Mouse (Mus musculus): ENCODE data around the gene Fam208b.

Fam208b gene

GRCm38 (mm10) chr13:3610795-3611438 is at the start of gene Fam208b:
Gene Fam208b, minus strand, starts transcription at chr13:3611108.
- peak; percentile 99 for DNase-seq (ENCODE audit: low read depth)

- no peak for DNase-seq (ENCODE audit: low read depth)
Observed at GRCm38 (mm10) chr13:3659163-3660160, 48.6 kb upstream of the Fam208b start.

- no peak for DNase-seq (ENCODE audit: low read depth)
Observed at GRCm38 (mm10) chr13:3654432-3654831, 43.5 kb upstream of the Fam208b start.

GRCm38 (mm10) chr13:3650569-3650968 is 39.7 kb upstream of the Fam208b start:
- DNase-seq (ENCODE audit: low read depth), result no peak

GRCm38 (mm10) chr13:3646566-3646965 is 35.7 kb upstream of the Fam208b start:
- DNase-seq (ENCODE audit: low read depth), result no peak

- no peak for DNase-seq (ENCODE audit: low read depth)
Observed at GRCm38 (mm10) chr13:3645919-3646318, 35.0 kb upstream of the Fam208b start.

GRCm38 (mm10) chr13:3644871-3645270 is 34.0 kb upstream of the Fam208b start:
- DNase-seq (ENCODE audit: low read depth), result no peak

- no peak for DNase-seq (ENCODE audit: low read depth)
Observed at GRCm38 (mm10) chr13:3642538-3642937, 31.6 kb upstream of the Fam208b start.

- peak; percentile 53 for DNase-seq (ENCODE audit: low read depth)
Observed at GRCm38 (mm10) chr13:3642049-3642448, 31.1 kb upstream of the Fam208b start.

GRCm38 (mm10) chr13:3636797-3637196 is 25.9 kb upstream of the Fam208b start:
- peak; percentile 87 for DNase-seq (ENCODE audit: low read depth)

GRCm38 (mm10) chr13:3635076-3635475 is 24.2 kb upstream of the Fam208b start:
- no peak for DNase-seq (ENCODE audit: low read depth)

- DNase-seq (ENCODE audit: low read depth), result peak; percentile 90
Observed at GRCm38 (mm10) chr13:3633895-3634811, 23.2 kb upstream of the Fam208b start, which contains the start of gene Asb13. Gene Asb13, plus strand, starts transcription at chr13:3634032.

GRCm38 (mm10) chr13:3633131-3633530 is 22.2 kb upstream of the Fam208b start:
- DNase-seq (ENCODE audit: low read depth), result peak; percentile 15

GRCm38 (mm10) chr13:3632551-3632950 is 21.6 kb upstream of the Fam208b start:
- no peak for DNase-seq (ENCODE audit: low read depth)

GRCm38 (mm10) chr13:3628102-3628501 is 17.2 kb upstream of the Fam208b start:
- DNase-seq (ENCODE audit: low read depth), result no peak

GRCm38 (mm10) chr13:3627139-3627538 is 16.2 kb upstream of the Fam208b start:
- DNase-seq (ENCODE audit: low read depth), result no peak

- DNase-seq (ENCODE audit: low read depth), result peak; percentile 73
Observed at GRCm38 (mm10) chr13:3610118-3610794, 652 bp downstream of the Fam208b start.

GRCm38 (mm10) chr13:3609780-3610117 is 1.2 kb downstream of the Fam208b start:
- DNase-seq (ENCODE audit: low read depth), result no peak

- no peak for DNase-seq (ENCODE audit: low read depth)
Observed at GRCm38 (mm10) chr13:3596232-3596631, 14.7 kb downstream of the Fam208b start.

- no peak for DNase-seq (ENCODE audit: low read depth)
Observed at GRCm38 (mm10) chr13:3594311-3594710, 16.6 kb downstream of the Fam208b start.

GRCm38 (mm10) chr13:3590789-3591188 is 20.1 kb downstream of the Fam208b start:
- DNase-seq (ENCODE audit: low read depth), result no peak

Data from naive thymus-derived CD4-positive, alpha-beta T cell, adult 2 months (primary cell).